Mouse (Mus musculus) left cerebral cortex, postnatal 4 days (tissue): ENCODE measurements at regions not wholly inside any gene's neighbourhood (a gene's known extent, or its start where the extent isn't known, plus 50 kb on each side); places are given as distances from the start of the nearest gene placed in this dataset.
A peak's percentile ranks its signal among the peaks of the same experiment; 100 is the strongest.
"Not testable (repeated sequence)": the region's sequence is repeated elsewhere in the genome, so short reads cannot be mapped to it uniquely, and the experiment has no call there.

Experiments
- DNase-seq: peaks from one replicate; pipeline ENCODE4 v3.0.0-alpha.2; 2022
- intact Hi-C: fragments of 180-260 bp; cut with DNase I; formaldehyde crosslinking; loops from one replicate; pipeline ENCODE4 v1.15.1; 2025

GRCm38 (mm10) chr15:15082577-15083128 is 1645.9 kb upstream of the Cdh9 start:
- DNase-seq, result no peak
- intact Hi-C loops, result no loop called here

GRCm38 (mm10) chr15:15088696-15089095 is 1639.9 kb upstream of the Cdh9 start:
- intact Hi-C loops, result not testable (repeated sequence)

GRCm38 (mm10) chr15:15089783-15090182 is 1638.8 kb upstream of the Cdh9 start:
- intact Hi-C loops, DNase-seq: not testable (repeated sequence)

More at GRCm38 (mm10) chr15:15088696-15089095, 1639.9 kb upstream of the Cdh9 start:
- DNase-seq, result not testable (repeated sequence)

- intact Hi-C loops, result no loop called here
- DNase-seq, result no peak
Measured at GRCm38 (mm10) chr15:15091531-15092290, 1636.8 kb upstream of the Cdh9 start.

GRCm38 (mm10) chr15:15097391-15097790 is 1631.2 kb upstream of the Cdh9 start:
- no peak for DNase-seq
- intact Hi-C loops, result no loop called here

GRCm38 (mm10) chr15:15102185-15102584 is 1626.4 kb upstream of the Cdh9 start:
- intact Hi-C loops, result no loop called here

GRCm38 (mm10) chr15:15120109-15120508 is 1608.4 kb upstream of the Cdh9 start:
- intact Hi-C loops, result no loop called here
- DNase-seq, result peak; percentile 50

More at GRCm38 (mm10) chr15:15102185-15102584, 1626.4 kb upstream of the Cdh9 start:
- no peak for DNase-seq

- intact Hi-C loops, result no loop called here
- DNase-seq, result no peak
Measured at GRCm38 (mm10) chr15:15148791-15149190, 1579.8 kb upstream of the Cdh9 start.

- no peak for DNase-seq
- intact Hi-C loops, result no loop called here
Measured at GRCm38 (mm10) chr15:15155422-15155821, 1573.1 kb upstream of the Cdh9 start.

GRCm38 (mm10) chr15:15170387-15170786 is 1558.2 kb upstream of the Cdh9 start:
- peak; percentile 12 for DNase-seq

GRCm38 (mm10) chr15:15220296-15220695 is 1508.3 kb upstream of the Cdh9 start:
- no peak for DNase-seq
- intact Hi-C loops, result no loop called here

More at GRCm38 (mm10) chr15:15170387-15170786, 1558.2 kb upstream of the Cdh9 start:
- intact Hi-C loops, result no loop called here

GRCm38 (mm10) chr15:15229926-15230325 is 1498.6 kb upstream of the Cdh9 start:
- intact Hi-C loops, result no loop called here
- DNase-seq, result no peak

- intact Hi-C loops, result loop anchor here (5.0 kb wide), 1 partner anchor 1834 kb away; no protein-coding TSS in a partner anchor
- peak; percentile 14 for DNase-seq
Measured at GRCm38 (mm10) chr15:15238309-15238708, 1490.2 kb upstream of the Cdh9 start.
